Mouse (Mus musculus): ENCODE data around the gene Zfp697.
"Not testable (repeated sequence)": the region's sequence is repeated elsewhere in the genome, so short reads cannot be mapped to it uniquely, and the experiment has no call there.

Gene Zfp697

DNA sequence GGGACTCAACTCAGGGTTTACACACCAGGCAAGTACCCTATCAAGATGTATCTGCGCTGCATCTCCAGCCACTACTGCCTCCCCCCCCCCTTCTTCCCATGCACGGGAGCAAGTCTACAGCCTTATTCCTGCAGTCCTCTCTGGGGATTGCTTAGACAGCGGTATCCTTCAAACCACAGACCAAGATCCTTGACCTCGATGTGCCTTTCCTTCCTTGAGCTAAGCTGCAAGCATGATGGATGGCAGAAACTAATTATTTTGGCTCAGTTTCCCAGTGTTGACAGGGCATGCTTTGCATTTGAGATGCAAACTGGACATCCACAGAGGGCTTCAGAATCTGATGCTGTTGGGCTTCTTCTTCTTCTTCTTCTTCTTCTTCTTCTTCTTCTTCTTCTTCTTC, 40.7 kb downstream of the Zfp697 start:
- peak in 1 of 2 experiments; percentile 29 for DNase-seq

DNA sequence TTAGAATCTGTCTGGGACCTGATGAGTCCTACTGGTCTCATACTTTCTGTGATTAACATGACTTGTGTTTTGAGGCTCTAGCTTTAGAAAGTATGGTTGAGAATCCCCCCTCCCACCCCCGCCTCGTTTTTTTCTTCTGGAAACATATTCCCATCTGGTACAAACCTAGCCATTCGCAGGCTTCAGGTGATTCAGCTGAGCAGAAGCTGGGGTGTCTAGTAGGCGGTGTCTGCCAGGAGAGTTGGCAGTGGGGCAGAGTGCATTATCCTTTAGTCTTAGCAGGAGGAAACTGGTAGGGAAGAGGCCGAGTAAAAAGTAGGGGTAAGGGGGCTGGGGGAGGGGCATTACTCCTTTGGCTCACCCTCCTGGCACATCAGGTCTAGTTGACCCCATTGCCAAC, 44.5 kb downstream of the Zfp697 start:
- DNase-seq: peak; percentile 37 to 38

DNA sequence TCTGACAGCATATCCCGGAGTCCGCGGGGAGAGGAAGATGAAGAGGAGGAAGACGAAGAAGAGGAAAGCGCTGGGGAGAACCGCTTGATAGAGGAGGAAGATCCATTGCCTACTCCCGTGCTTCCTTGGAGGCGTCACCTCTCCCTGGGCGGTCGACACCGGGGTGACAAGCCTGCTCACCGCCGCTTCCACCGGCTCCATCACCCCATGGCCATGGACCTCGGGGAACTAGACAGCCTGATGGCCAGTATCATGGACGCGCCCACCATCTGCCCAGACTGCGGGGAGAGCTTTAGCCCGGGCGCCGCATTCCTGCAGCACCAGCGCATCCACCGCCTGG, 45.0 kb downstream of the Zfp697 start:
- DNase-seq: peak in 1 of 2 experiments; percentile 33

DNA sequence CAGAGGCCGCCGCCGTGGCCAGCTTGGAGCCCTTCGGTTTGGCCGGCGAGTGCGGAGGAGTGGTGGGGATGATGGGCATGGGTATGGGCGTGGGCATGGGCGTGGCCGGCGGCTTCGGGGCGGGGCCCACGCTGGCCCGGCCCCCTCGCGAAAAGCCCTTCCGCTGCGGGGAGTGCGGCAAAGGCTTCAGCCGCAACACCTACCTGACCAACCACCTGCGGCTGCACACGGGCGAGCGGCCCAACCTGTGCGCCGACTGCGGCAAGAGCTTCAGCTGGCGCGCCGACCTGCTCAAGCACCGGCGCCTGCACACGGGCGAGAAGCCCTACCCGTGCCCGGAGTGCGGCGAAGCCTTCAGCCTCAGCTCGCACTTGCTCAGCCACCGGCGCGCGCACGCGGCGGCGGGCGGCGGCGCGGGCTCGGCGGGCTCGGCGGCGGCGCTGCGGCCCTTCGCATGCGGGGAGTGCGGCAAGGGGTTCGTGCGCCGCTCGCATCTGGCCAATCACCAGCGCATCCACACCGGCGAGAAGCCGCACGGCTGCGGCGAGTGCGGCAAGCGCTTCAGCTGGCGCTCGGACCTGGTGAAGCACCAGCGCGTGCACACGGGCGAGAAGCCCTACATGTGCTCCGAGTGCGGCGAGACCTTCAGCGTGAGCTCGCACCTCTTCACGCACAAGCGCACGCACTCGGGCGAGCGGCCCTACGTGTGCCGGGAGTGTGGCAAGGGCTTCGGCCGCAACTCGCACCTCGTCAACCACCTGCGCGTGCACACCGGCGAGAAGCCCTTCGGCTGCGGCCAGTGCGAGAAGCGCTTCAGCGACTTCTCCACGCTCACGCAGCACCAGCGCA, 45.6 kb downstream of the Zfp697 start:
- DNase-seq: peak; percentile 78 to 86

DNA sequence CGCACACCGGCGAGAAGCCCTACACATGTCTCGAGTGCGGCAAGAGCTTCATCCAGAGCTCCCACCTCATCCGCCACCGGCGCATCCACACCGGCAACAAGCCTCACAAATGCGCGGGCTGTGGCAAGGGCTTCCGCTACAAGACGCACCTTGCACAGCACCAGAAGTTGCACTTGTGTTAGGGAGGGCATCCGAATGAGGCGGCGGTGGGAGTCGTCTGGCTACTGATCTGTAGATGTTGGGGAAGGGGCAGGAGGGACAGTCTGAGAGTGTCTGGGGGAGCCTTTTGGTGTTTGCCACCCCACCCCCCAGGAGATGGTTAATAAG, 46.2 kb downstream of the Zfp697 start:
- DNase-seq: no peak

DNA sequence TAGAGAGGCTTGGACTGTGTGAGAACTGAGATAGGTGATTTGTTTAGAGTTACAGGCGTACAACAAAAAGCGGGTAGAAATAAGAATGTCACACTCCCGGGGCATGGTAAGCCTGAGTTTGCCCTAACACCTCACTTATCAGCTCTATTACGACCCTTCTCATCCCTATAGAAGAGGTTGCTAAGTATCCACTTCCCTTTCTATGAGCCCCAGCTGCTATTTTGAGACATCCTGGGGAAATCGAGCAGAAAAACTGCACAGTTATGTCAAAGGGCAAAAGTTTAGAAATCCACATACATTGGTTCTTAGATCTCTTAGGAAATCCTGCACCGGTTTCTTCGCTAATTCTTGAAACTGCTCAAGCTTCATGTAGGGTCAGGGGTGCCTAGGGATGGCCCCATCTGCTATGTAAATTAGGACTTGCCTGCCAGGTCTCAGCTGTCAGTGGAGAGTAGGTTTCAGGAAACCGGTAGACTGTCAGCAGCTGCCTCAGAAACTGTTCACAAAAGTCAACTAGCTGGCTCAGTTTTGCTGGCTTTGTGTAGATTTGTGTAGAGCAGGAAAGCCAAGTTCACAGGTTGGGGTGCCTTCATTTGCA, 46.8 kb downstream of the Zfp697 start:
- DNase-seq: no peak

DNA sequence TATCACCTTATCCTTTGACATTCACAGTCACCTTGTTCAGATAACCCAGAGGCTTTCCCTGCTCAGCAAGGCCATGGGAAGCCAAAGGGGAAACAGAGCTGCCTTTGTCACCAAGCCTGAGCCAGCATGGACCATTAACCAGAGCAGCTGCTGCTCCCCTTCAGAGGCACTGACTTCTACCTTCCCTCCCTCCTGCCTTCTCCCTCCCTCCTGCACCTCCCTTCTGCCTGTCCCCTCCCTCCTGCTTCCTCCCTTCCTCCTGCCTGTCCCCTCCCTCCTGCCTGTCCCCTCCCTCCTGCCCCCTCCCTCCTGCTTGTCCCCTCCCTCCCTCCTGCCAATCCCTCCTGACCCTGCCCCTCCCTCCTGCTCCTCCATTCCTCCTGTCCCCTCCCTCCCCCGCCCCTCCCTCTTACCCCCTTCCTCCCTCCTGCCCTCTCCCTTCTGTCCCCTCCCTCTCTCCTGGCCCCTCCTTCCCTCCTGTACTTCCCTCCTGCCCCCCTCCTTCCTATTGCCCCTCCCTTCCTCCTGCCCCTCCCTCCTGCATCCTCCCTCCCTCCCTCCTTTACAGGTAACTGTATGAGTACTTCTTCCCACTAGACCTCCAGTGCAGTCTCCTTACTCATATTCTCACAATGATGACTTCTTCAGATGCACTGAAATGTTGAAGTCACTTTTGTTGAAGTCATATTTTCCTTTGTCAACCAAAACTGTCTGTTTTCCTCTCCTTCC, 52.0 kb downstream of the Zfp697 start:
- peak in 1 of 2 experiments; percentile 30 for DNase-seq

DNA sequence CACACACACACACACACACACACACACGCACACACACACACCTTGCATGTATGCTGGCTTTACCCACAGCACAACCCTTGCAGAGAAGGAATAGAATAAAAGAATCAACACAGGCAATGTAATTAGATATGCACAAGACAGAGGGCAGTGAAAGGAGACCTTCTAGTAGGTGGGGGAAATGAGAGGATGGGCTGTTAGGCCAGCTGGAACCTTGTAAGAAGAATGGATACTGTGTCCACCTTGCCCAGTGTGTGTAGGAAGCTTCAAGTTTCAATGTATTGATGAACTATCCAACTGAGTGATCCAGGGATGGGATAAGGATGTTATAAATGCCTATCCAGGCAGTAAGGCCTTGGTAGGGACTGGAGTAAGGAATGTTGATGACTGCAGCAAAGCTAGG, 52.8 kb downstream of the Zfp697 start:
- DNase-seq: no peak

DNA sequence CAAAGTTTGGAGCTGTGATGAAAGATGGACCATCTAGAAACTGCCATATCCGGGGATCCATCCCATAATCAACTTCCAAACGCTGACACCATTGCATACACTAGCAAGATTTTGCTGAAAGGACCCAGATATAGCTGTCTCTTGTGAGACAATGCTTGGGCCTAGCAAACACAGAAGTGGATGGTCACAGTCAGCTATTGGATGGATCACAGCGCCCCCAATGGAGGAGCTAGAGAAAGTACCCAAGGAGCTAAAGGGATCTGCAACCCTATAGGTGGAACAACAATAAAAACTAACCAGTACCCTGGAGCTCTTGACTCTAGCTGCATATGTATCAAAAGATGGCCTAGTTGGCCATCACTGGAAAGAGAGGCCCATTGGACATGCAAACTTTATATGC, 60.0 kb downstream of the Zfp697 start:
- DNase-seq: not testable (repeated sequence)

DNA sequence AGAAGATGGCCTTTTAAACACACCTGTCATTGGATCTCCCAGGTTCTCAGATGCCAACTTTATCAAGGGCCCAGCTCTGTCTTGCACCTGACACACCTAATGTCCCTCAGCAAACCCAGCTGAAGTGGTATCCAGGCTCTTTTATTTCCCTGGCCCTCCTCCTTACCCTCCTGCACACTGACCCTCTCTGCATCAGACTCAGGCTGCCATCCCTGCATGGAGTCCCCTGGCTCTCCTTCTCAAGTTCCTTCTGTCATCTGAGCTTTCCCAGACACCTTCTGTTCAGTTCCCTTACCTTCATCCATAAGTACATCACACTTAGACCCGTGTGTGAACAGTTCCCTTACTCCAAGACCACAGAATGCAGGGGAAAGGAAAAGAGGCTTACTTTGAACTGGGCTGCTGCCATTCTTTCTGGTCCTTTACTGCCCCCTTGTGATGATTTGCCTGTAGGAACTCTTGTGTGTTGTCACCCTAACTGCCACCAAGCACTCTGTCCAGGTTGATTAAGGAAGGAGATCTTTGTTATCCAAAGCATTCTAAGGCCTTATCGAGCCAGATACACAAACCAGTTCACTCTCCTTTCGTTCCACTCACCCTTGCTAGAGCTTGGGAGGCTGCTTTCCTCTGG, 61.0 kb downstream of the Zfp697 start:
- DNase-seq: peak in 1 of 2 experiments; percentile 23

DNA sequence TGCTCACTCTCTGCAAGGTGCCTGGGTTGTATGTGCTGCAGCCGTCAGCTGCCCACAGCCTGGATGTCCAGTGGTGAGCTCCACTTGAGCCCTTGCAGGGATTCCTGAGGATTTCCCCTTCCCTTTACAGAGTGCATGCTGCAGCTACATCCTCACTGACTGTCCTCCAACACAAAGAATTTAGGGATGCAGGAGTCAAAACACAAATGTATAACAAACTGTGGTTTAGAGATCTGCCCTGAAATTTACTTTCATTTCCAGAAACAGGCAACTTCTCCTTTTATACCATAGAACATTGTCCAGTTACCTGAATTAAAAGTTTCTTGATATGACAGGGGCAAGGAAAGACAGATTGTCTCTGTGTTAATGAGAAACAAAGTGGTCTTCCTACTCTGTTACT, 61.7 kb downstream of the Zfp697 start:
- DNase-seq: not testable (repeated sequence)

DNA sequence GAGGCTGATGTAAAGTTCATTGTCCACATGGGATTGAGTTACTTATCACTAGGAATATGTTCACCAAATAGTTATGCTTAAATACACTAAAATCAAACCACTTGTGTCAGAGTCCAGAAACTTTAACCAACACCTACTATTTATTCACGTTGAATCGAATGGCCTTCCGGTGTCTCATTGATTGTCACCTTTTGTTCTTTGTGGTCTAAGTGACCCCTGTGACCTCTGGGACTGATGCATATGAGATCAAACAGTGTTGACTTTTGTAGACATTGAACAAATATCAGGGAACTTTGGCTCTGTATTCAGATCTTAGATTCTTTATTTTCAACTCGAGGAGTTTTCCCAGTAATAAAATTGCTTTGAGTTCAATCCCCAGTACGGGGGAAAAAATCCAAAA, 71.5 kb downstream of the Zfp697 start:
- DNase-seq: not testable (repeated sequence)

DNA sequence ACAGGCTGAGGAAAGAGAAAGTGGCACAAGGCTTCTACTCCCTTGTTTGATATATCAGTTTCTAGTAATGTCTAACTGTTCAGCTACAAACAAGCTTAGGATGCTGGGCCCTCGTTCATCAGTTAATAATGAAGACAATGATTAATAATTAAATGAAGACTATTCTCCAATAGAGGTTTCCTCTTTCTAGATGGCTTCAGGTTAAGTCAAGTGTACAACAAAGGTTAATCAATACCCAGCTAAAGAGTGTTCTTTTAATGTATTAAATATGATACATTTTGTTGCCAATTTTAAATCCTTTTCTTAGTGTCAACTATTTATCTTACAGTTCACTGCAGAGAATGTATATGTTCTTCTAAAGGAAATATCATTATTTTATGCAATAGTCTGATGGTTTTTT, 74.8 kb downstream of the Zfp697 start, which contains the start of gene Gm4450:
Gene Gm4450, minus strand, starts transcription at position 101 of the 400 bp plus-strand sequence.
- not testable (repeated sequence) for DNase-seq

DNA sequence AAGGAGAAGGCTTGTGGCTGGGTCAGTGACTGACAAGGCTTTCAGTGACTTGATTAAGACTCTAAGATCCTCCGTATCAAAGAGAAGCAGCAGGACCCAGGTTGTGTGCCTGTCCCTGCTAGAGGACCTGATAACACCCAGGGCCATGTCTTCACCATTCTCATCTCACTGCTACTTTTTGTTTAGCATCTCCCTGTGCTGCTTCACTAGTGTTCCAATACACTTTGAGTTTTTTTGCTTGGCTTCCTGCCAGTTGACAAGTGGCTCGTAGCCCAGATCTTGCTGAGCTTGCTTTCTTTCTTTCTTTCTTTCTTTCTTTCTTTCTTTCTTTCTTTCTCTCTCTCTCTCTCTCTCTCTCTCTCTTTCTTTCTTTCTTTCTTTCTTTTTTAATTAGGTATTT, 87.1 kb downstream of the Zfp697 start:
- DNase-seq: not testable (repeated sequence)

DNA sequence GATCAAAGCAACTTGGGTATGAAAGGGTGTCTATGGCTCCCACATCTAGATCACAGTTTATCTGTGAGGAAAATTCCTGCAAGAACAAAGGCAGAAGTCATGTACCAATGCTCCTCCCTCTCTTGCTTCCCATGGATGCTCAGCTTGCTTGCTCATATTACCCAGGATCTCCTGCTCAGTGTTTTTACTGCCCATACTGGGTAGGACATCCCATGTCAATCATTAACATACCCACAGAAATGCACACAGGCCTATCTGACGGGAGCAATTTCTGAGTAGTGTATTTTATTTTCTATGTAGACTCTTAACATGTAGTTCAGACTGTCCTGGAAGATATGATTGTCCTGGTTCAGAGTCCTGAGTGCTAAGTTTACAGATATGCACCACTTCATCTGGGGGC, 88.8 kb downstream of the Zfp697 start:
- DNase-seq: not testable (repeated sequence)

DNA sequence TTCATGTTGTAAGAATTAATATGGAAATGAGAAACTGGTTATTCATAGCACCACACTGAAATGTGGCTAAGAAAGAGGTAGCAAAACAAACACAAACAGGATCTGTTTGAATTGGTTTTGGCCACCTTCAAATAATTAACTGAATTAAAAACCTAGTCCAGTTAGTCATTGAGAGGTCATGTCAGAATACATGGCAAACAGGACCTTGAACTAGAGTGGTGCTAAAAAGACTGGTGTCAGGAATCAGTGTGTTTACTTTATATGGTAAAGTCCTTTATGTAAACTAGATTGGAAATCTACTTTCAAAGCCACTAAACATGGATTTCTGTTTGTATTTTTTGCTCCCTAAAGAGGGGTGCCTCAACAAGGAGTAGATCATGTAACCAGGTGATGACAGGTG, 89.2 kb downstream of the Zfp697 start:
- DNase-seq: not testable (repeated sequence)

DNA sequence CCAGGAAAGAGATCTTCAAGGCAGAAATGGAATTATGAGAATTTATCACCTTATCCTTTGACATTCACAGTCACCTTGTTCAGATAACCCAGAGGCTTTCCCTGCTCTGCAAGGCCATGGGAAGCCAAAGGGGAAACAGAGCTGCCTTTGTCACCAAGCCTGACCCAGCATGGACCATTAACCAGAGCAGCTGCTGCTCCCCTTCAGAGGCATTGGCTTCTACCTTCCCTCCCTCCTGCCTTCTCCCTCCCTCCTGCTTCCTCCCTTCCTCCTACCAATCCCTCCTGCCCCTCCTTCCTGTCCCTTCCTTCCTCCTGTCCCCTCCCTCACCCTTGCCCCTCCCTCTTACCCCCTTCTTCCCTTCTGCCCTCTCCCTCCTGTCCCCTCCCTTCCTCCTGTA, 111.9 kb downstream of the Zfp697 start:
- DNase-seq: not testable (repeated sequence)

DNA sequence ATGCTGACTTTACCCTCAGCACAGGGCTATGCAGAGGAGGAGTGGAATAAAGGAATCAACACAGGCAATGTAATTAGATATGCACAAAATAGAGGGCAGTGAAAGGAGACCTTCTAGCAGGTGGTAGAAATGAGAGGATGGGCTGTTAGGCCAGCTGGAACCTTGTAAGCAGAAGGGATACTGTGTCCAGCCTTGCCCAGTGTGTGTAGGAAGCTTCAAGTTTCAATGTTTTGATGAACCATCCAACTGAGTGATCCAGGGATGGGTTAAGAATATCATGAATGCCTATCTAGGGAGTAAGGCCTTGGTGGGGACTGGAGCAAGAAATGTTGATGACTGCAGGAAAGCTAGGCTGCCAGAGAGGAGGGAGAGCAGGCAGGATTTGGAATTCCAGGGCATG, 112.8 kb downstream of the Zfp697 start:
- not testable (repeated sequence) for DNase-seq

DNA sequence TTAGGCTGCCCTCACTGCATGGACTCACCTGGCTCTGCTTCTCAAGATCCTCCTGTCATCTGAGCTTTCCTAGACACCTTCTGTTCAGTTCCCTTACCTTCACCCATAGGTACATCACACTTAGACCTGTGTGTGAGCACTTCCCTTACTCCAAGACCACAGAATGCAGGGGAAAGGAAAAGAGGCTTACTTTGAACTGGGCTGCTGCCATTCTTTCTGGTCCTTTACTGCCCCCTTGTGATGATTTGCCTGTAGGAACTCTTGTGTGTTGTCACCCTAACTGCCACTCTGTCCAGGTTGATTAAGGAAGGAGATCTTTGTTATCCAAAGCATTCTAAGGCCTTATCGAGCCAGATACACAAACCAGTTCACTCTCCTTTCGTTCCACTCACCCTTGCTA, 114.5 kb downstream of the Zfp697 start:
- not testable (repeated sequence) for DNase-seq

DNA sequence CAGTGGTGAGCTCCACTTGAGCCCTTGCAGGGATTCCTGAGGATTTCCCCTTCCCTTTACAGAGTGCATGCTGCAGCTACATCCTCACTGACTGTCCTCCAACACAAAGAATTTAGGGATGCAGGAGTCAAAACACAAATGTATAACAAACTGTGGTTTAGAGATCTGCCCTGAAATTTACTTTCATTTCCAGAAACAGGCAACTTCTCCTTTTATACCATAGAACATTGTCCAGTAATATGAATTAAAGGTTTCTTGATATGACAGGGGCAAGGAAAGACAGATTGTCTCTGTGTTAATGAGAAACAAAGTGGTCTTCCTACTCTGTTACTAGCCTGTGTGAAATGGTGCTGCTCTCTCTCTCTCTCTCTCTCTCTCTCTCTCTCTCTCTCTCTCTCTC, 115.1 kb downstream of the Zfp697 start:
- DNase-seq: not testable (repeated sequence)

DNA sequence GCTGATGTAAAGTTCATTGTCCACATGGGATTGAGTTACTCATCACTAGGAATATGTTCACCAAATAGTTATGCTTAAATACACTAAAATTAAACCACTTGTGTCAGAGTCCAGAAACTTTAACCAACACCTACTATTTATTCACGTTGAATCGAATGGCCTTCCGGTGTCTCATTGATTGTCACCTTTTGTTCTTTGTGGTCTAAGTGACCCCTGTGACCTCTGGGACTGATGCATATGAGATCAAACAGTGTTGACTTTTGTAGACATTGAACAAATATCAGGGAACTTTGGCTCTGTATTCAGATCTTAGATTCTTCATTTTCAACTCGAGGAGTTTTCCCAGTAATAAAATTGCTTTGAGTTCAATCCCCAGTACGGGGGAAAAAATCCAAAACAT, 125.0 kb downstream of the Zfp697 start:
- not testable (repeated sequence) for DNase-seq

DNA sequence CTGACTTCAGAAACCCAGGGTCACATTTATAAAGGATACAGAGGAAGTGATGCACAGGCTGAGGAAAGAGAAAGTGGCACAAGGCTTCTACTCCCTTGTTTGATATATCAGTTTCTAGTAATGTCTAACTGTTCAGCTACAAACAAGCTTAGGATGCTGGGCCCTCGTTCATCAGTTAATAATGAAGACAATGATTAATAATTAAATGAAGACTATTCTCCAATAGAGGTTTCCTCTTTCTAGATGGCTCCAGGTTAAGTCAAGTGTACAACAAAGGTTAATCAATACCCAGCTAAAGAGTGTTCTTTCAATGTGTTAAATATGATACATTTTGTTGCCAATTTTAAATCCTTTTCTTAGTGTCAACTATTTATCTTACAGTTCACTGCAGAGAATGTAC, 128.2 kb downstream of the Zfp697 start, which contains the start of gene Hsd3b4:
Gene Hsd3b4, minus strand, starts transcription at position 101 of the 400 bp plus-strand sequence.
- not testable (repeated sequence) for DNase-seq

DNA sequence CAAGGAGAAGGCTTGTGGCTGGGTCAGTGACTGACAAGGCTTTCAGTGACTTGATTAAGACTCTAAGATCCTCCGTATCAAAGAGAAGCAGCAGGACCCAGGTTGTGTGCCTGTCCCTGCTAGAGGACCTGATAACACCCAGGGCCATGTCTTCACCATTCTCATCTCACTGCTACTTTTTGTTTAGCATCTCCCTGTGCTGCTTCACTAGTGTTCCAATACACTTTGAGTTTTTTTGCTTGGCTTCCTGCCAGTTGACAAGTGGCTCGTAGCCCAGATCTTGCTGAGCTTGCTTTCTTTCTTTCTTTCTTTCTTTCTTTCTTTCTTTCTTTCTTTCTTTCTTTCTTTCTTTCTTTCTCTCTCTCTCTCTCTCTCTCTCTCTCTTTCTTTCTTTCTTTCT, 140.5 kb downstream of the Zfp697 start:
- DNase-seq: not testable (repeated sequence)

Data from kidney, postnatal 36 days (tissue).